Mouse (Mus musculus): ENCODE measurements around the gene Myo1h. TPM values are rescaled to one million over a fixed set of nuclear protein-coding genes. Genes with fewer than 3 reads are reported as not detected.

Myo1h gene
- polyA plus RNA-seq, 1 experiment from 2014 or later = 0.64 TPM

- H3K27me3 ChIP-seq (replicated peaks) = no peaks in the 10 kb centered on the region
- H3K9me3 ChIP-seq (replicated peaks) = no peaks in the 10 kb centered on the region
- 84% methylated on average over 15 of the region's 15 CpGs for WGBS
- peaks cover 15% of the 10 kb centered on the region for H3K4me1 ChIP-seq (replicated peaks)
- peaks cover 70% of the 10 kb centered on the region for H3K36me3 ChIP-seq
- H3K4me2 ChIP-seq = no peak overlapping the region
- ATAC-seq (ENCODE audit: insufficient number of reproducible peaks, low FRiP score) = no peak
- no peak overlapping the region for H3K27ac ChIP-seq (ENCODE audit: poor library complexity, severe bottlenecking)
- no peak overlapping the region for H3K9ac ChIP-seq
- no peak overlapping the region for H3K4me3 ChIP-seq
Observed at GRCm38 (mm10) chr5:114360968-114361367, 72.0 kb downstream of the Myo1h start.

- peaks cover 99% of the 10 kb centered on the region for H3K36me3 ChIP-seq
- 76% methylated on average over 23 of the region's 23 CpGs for WGBS
Observed at GRCm38 (mm10) chr5:114365043-114365752, 76.2 kb downstream of the Myo1h start.

GRCm38 (mm10) chr5:114368121-114368520 lies 79.2 kb downstream of the Myo1h start:
- ATAC-seq (ENCODE audit: insufficient number of reproducible peaks, low FRiP score) = no peak
- H3K4me1 ChIP-seq (replicated peaks) = peaks cover 52% of the 10 kb centered on the region
- H3K36me3 ChIP-seq = peaks cover 96% of the 10 kb centered on the region
- H3K4me2 ChIP-seq = no peak overlapping the region
- no peaks in the 10 kb centered on the region for H3K27me3 ChIP-seq (replicated peaks)
- H3K9ac ChIP-seq = no peak overlapping the region
- no peak overlapping the region for H3K4me3 ChIP-seq
- 90% methylated on average over 14 of the region's 14 CpGs for WGBS
- H3K9me3 ChIP-seq (replicated peaks) = no peaks in the 10 kb centered on the region
- no peak overlapping the region for H3K27ac ChIP-seq (ENCODE audit: poor library complexity, severe bottlenecking)

More at GRCm38 (mm10) chr5:114365043-114365752, 76.2 kb downstream of the Myo1h start:
- H3K4me1 ChIP-seq (replicated peaks) = peaks cover 23% of the 10 kb centered on the region
- no peak overlapping the region for H3K27ac ChIP-seq (ENCODE audit: poor library complexity, severe bottlenecking)
- no peaks in the 10 kb centered on the region for H3K27me3 ChIP-seq (replicated peaks)
- no peaks in the 10 kb centered on the region for H3K9me3 ChIP-seq (replicated peaks)
- no peak overlapping the region for H3K4me3 ChIP-seq
- no peak overlapping the region for H3K9ac ChIP-seq
- H3K4me2 ChIP-seq = no peak overlapping the region
- no peak for ATAC-seq (ENCODE audit: insufficient number of reproducible peaks, low FRiP score)

- no peaks in the 10 kb centered on the region for H3K9me3 ChIP-seq (replicated peaks)
- H3K36me3 ChIP-seq = peaks cover 96% of the 10 kb centered on the region
- WGBS = 84% methylated on average over 16 of the region's 16 CpGs
- H3K9ac ChIP-seq = no peak overlapping the region
- H3K4me3 ChIP-seq = no peak overlapping the region
- no peak overlapping the region for H3K27ac ChIP-seq (ENCODE audit: poor library complexity, severe bottlenecking)
- ATAC-seq (ENCODE audit: insufficient number of reproducible peaks, low FRiP score) = no peak
- H3K27me3 ChIP-seq (replicated peaks) = no peaks in the 10 kb centered on the region
- H3K4me1 ChIP-seq (replicated peaks) = peaks cover 60% of the 10 kb centered on the region
- no peak overlapping the region for H3K4me2 ChIP-seq
Observed at GRCm38 (mm10) chr5:114368803-114369496, 80.0 kb downstream of the Myo1h start.

GRCm38 (mm10) chr5:114369921-114370320 lies 81.0 kb downstream of the Myo1h start:
- no peak overlapping the region for H3K4me3 ChIP-seq
- ATAC-seq (ENCODE audit: insufficient number of reproducible peaks, low FRiP score) = no peak
- H3K9ac ChIP-seq = peak overlapping the region; percentile 13; the same call in 1 of the 2 replicates
- peaks cover 69% of the 10 kb centered on the region for H3K4me1 ChIP-seq (replicated peaks)
- 82% methylated on average over 9 of the region's 9 CpGs for WGBS
- H3K4me2 ChIP-seq = no peak overlapping the region
- H3K9me3 ChIP-seq (replicated peaks) = no peaks in the 10 kb centered on the region
- no peaks in the 10 kb centered on the region for H3K27me3 ChIP-seq (replicated peaks)
- peaks cover 96% of the 10 kb centered on the region for H3K36me3 ChIP-seq
- H3K27ac ChIP-seq (ENCODE audit: poor library complexity, severe bottlenecking) = peak overlapping the region; percentile 78

GRCm38 (mm10) chr5:114370371-114370776 lies 81.4 kb downstream of the Myo1h start:
- 43% methylated on average over 9 of the region's 9 CpGs for WGBS
- H3K36me3 ChIP-seq = peaks cover 96% of the 10 kb centered on the region
- H3K9me3 ChIP-seq (replicated peaks) = no peaks in the 10 kb centered on the region
- no peak overlapping the region for H3K4me2 ChIP-seq
- peak overlapping the region; percentile 78 for H3K27ac ChIP-seq (ENCODE audit: poor library complexity, severe bottlenecking)
- H3K4me3 ChIP-seq = 0 out of 2 replicates have a peak overlapping the region, but pooled peaks have one; percentile 1
- no peaks in the 10 kb centered on the region for H3K27me3 ChIP-seq (replicated peaks)
- peaks cover 69% of the 10 kb centered on the region for H3K4me1 ChIP-seq (replicated peaks)
- ATAC-seq (ENCODE audit: insufficient number of reproducible peaks, low FRiP score) = no peak
- peak overlapping the region; percentile 5; the same call in 1 of the 2 replicates for H3K9ac ChIP-seq

GRCm38 (mm10) chr5:114371331-114371730 lies 82.4 kb downstream of the Myo1h start:
- Histone ChIP-seq H3K4me3 (no peak overlapping the region), H3K27me3 (replicated peaks) (no peaks in the 10 kb centered on the region), H3K4me2 (0 out of 2 replicates have a peak overlapping the region, but pooled peaks have one; percentile 4), H3K9me3 (replicated peaks) (no peaks in the 10 kb centered on the region), H3K27ac (ENCODE audit: poor library complexity, severe bottlenecking) (peak overlapping the region; percentile 78), H3K9ac (peak overlapping the region; percentile 5), H3K4me1 (replicated peaks) (peaks cover 76% of the 10 kb centered on the region), H3K36me3 (peaks cover 94% of the 10 kb centered on the region)
- WGBS = 1% methylated on average over 3 of the region's 3 CpGs
- no peak for ATAC-seq (ENCODE audit: insufficient number of reproducible peaks, low FRiP score)

- H3K36me3 ChIP-seq = peaks cover 89% of the 10 kb centered on the region
- WGBS = 51% methylated on average over 25 of the region's 25 CpGs
- peak overlapping the region; percentile 78 for H3K27ac ChIP-seq (ENCODE audit: poor library complexity, severe bottlenecking)
- H3K9me3 ChIP-seq (replicated peaks) = no peaks in the 10 kb centered on the region
- ATAC-seq (ENCODE audit: insufficient number of reproducible peaks, low FRiP score) = no peak
- no peak overlapping the region for H3K4me3 ChIP-seq
- no peaks in the 10 kb centered on the region for H3K27me3 ChIP-seq (replicated peaks)
- peaks cover 81% of the 10 kb centered on the region for H3K4me1 ChIP-seq (replicated peaks)
- H3K4me2 ChIP-seq = peak overlapping the region; percentile 7; the same call in 1 of the 2 replicates
- peak overlapping the region; percentile 5; the same call in 1 of the 2 replicates for H3K9ac ChIP-seq
Observed at GRCm38 (mm10) chr5:114371731-114372473, 82.9 kb downstream of the Myo1h start.

GRCm38 (mm10) chr5:114372565-114372964 lies 83.6 kb downstream of the Myo1h start:
- no peak overlapping the region for H3K4me3 ChIP-seq
- H3K4me1 ChIP-seq (replicated peaks) = peaks cover 88% of the 10 kb centered on the region
- ATAC-seq (ENCODE audit: insufficient number of reproducible peaks, low FRiP score) = no peak
- H3K9me3 ChIP-seq (replicated peaks) = no peaks in the 10 kb centered on the region
- peak overlapping the region; percentile 78; the same call in 1 of the 2 replicates for H3K27ac ChIP-seq (ENCODE audit: poor library complexity, severe bottlenecking)
- WGBS = 37% methylated on average over 11 of the region's 11 CpGs
- H3K4me2 ChIP-seq = peak overlapping the region; percentile 7
- H3K27me3 ChIP-seq (replicated peaks) = no peaks in the 10 kb centered on the region
- H3K9ac ChIP-seq = peak overlapping the region; percentile 5
- H3K36me3 ChIP-seq = peaks cover 82% of the 10 kb centered on the region

GRCm38 (mm10) chr5:114373174-114373573 lies 84.2 kb downstream of the Myo1h start:
- H3K4me3 ChIP-seq = no peak overlapping the region
- no peaks in the 10 kb centered on the region for H3K27me3 ChIP-seq (replicated peaks)
- peak overlapping the region; percentile 5 for H3K9ac ChIP-seq
- no peaks in the 10 kb centered on the region for H3K9me3 ChIP-seq (replicated peaks)
- H3K4me2 ChIP-seq = no peak overlapping the region
- no peak for ATAC-seq (ENCODE audit: insufficient number of reproducible peaks, low FRiP score)
- H3K36me3 ChIP-seq = peaks cover 76% of the 10 kb centered on the region
- peaks cover 94% of the 10 kb centered on the region for H3K4me1 ChIP-seq (replicated peaks)
- H3K27ac ChIP-seq (ENCODE audit: poor library complexity, severe bottlenecking) = peak overlapping the region; percentile 50; the same call in 1 of the 2 replicates
- 66% methylated on average over 11 of the region's 11 CpGs for WGBS

- Histone ChIP-seq H3K36me3 (peaks cover 72% of the 10 kb centered on the region), H3K9me3 (replicated peaks) (no peaks in the 10 kb centered on the region), H3K27ac (ENCODE audit: poor library complexity, severe bottlenecking) (peak overlapping the region; percentile 50; the same call in 1 of the 2 replicates), H3K9ac (peak overlapping the region; percentile 5; the same call in 1 of the 2 replicates), H3K4me2 (no peak overlapping the region), H3K4me1 (replicated peaks) (peaks cover 97% of the 10 kb centered on the region), H3K4me3 (no peak overlapping the region), H3K27me3 (replicated peaks) (no peaks in the 10 kb centered on the region)
- no peak for ATAC-seq (ENCODE audit: insufficient number of reproducible peaks, low FRiP score)
- 88% methylated on average over 9 of the region's 9 CpGs for WGBS
Observed at GRCm38 (mm10) chr5:114373581-114373980, 84.6 kb downstream of the Myo1h start.
